ENCODE assay signal across 12 mouse cellular contexts in the genomic region with DNA sequence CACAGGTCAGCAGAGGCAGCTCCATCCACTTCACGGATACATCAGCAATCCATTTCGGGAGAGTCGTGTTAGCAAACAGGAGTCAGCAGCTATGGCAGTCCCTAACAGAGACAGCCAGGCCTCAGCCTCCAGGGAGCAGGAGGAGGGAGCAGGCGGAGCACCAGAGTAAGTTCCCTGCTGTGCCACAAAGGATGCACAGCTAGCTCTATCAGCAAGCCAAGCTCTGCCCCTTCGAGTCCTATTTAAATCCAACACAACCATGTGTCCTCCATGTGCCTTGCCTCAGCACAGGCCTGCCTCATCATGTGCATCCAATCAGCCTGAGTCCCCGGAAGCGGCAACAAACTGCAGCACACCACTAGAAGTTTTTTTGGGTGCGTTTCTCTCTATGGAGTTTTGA.
"Had no signal": no experiment of that assay in that cellular context is flagged by ENCODE, and none has a peak within 500 bp of the region (broad histone marks: within the 10 kb centered on the region; RNA-seq: fewer than 3 reads in every experiment).

No protein-coding gene starts in this region.

- DNase-seq: retina, postnatal 1 day; right cerebral cortex, adult 18-20 months; right cerebral cortex, postnatal 14 days; right cerebral cortex, postnatal 25 days; right cerebral cortex, postnatal 4 days; spleen, adult 18-20 months; thymus, adult 18-20 months; thymus, adult 2 months; thymus, postnatal 14 days; thymus, postnatal 25 days; thymus, postnatal 36 days; thymus, postnatal 4 days had no signal
